Mouse (Mus musculus) heart, postnatal 10 days (tissue): Measurements from ENCODE around the gene Unk. TPM values are rescaled to one million over a fixed set of nuclear protein-coding genes. Genes with fewer than 3 reads are reported as not detected.
A peak's percentile ranks its signal among the peaks of the same experiment; 100 is the strongest.

Source experiments
- DNase-seq, 2 experiments: peaks; one replicate each; pipeline ENCODE4 v3.0.0; 2021
- intact Hi-C: fragments of 180-260 bp; cut with DNase I; formaldehyde crosslinking; loops from one replicate; pipeline ENCODE4 v1.15.1; 2025
- total RNA-seq, 2 experiments: library from RNA; stranded (reverse); gene quantifications; 2 replicates each; pipeline ENCODE4 v1.2.3; 2021

Unk gene
- total RNA-seq, 2 experiments from 2014 or later = 16.3 to 17.0 TPM

GRCm38 (mm10) chr11:116059691-116060025 is 29.5 kb downstream of the Unk start:
- intact Hi-C loops = no loop called here

DNA sequence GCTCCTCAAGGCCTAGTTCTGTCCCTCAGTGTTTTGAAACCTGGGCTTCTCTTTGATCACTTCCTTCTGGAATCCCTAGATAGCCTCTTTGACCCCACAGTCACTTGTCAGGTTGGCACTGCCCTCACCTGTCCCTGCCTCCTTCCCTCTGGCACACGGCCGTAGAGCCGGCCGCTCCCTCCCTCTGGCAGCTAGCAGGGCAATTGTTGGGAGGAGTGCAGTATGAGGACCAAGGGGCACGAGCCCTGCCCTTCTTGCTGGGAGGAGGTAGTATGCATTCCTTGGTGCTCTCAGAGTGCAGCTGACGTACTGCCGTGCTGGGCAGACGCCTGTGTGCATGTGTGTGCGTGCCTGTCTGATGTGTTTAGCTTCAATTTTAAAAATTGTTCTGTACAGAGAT is 30.5 kb downstream of the Unk start:
- no peak for DNase-seq
- intact Hi-C loops = no loop called here

More at GRCm38 (mm10) chr11:116059691-116060025, 29.5 kb downstream of the Unk start:
- DNase-seq = no peak

- intact Hi-C loops = no loop called here
- no peak for DNase-seq
These were observed 31.7 kb downstream of the Unk start for GRCm38 (mm10) chr11:116061641-116062415.

DNA sequence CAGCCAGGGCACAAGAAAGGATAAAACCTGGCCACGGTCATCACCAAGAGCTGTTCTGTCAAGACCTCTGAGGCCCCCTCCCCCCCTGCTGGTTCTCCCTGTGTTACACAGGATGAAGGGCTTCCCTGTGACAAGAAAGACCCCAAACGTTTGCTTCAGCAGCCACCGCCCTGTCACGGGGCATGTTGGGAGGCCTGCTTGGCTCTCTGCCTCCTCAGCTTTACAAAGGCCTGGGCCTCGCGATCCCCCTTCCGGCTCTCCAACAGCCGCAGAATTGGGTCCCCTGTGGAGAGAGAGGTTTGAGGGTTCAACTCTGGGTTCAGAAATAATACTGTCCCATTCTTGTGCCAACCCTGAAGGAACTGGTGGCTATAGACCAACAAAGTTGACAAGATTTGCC is 32.4 kb downstream of the Unk start:
- intact Hi-C loops = no loop called here

DNA sequence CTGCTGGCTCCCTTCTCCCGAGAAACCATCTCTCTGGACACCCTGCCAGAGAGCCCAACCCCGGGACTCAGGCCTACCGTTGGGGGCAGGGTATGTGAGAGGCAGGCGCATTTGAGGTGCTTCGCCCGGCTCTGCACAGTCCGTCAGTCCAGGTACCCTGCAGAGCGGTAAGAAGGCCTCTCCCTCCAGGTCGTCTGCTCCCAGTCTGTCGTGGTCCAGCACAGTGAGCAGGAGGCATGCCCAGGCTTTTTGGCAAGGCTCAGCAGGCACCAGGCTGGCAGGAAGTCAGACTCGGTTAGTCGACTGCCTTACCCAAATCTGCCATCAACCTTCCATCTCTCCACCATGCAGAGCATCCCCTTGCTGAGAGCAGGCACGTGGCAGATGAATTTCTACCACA is 33.4 kb downstream of the Unk start:
- intact Hi-C loops = no loop called here
- DNase-seq = peak in 1 of 2 experiments; percentile 38

More for the DNA sequence above, 32.4 kb downstream of the Unk start:
- DNase-seq = no peak

- no peak for DNase-seq
- intact Hi-C loops = no loop called here
These were observed 34.2 kb downstream of the Unk start for GRCm38 (mm10) chr11:116064187-116064867.

DNA sequence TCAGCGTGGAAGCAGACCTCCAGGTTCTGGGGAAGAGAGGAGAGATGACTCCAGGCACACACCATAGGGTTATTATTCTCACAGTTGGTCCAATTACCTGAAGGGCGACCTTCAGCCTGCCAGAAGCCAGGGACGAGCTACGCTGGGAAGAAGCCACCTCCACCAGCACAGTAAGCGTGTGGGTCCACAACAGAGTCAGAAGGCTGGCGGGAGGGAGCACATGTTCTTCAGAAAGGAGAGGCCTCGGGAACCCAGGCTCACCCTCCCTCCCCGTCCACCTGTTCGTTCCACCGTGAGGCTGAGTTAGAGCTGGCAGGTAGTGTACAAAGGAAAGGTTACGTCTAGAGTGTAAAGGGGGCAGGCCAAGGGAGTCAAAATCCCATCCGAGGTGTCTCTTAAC is 35.2 kb downstream of the Unk start:
- no peak for DNase-seq
- intact Hi-C loops = no loop called here

- no peak for DNase-seq
- intact Hi-C loops = no loop called here
These were observed 41.4 kb downstream of the Unk start for GRCm38 (mm10) chr11:116071510-116071909.

DNA sequence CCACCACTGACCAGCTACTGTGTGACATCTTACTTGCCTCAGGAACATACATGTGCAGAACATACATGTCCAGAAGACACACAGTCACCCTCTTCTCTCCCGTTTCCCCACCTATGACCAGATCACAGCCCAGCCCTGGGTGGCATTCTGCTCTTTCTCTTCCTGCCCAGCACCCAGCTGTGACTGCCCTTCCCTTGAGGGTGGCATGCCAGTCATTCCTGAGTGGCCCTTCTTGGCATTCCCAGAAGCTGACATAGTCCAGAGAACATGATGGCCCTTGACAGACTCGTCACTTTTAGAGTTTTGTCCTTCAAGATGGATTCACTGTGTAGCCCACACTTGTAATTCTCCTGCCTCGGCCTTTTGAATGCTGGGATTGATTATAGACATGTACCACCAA is 42.5 kb downstream of the Unk start:
- intact Hi-C loops = no loop called here
- no peak for DNase-seq

DNA sequence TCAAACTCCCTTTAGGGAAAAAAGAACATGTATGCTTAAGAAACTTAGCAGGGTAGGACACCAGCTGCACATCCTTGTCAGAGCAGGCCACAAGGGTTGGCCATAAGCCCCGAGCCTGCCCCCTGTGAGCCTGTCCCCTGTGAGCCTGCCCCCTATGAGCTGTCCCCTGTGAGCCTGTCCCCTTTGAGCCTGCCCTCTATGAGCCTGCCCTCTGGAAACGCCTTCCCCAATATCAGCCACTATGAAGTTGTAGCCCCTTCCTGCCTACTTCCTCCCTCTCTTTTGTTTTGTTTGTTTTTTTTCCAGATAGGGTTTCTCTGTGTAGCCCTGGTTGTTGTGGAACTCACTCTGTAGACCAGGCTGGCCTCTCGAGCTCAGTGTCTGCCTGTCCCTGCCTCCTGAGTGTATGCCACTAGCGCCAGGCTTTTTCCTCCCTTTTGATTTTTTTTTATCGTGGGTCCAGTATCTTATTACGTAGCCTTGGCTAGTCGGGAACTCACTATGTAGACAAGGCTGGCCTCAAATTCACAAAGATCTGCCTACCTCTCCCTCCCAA is 44.4 kb downstream of the Unk start:
- DNase-seq = no peak
- intact Hi-C loops = no loop called here

GRCm38 (mm10) chr11:116075539-116076265 is 45.6 kb downstream of the Unk start:
- DNase-seq = no peak
- intact Hi-C loops = no loop called here

- intact Hi-C loops = no loop called here
- no peak for DNase-seq
These were observed 46.1 kb downstream of the Unk start for GRCm38 (mm10) chr11:116076266-116076540.

GRCm38 (mm10) chr11:116076836-116077235 is 46.7 kb downstream of the Unk start:
- intact Hi-C loops = no loop called here
- DNase-seq = no peak

DNA sequence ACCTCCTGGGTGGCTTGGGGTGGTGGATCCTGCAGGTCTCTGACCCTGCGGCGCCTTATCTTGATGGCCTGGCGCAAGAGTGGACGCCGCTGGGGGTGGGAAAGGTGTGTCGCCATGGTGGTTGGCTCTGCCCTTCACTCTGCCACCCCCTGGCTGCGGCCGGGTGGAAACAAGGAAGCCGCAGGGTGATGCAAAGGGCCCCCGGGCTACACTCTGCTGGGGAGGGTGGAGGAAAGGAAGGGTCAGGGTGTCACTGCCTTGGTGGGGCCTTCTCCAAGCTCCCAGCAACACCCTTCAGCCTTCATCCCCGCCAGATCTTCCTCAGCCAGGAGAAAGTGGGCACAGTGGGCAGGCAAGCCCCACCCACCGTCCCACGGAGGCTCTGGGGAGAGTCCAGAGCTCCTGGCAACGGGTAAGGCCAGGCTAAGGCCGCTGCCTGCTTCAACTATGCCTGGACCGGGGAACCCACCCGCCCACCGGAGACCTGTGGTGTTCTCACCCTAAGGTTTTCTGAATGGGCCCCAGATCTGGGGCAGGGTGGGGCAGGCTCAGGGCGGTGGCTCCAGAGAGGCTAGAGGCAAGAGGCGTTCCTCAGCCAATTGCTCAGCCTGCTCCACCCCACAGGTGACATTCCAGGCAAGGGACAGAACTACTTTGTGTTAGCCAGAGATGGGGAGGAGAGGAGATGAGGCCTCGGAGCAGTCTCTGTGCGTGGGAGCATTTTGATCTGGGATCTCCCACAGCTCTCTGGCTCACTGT is 47.5 kb downstream of the Unk start, which contains the start of gene Unc13d:
Gene Unc13d, minus strand, starts transcription at position 516 of the 759 bp plus-strand sequence.
- DNase-seq = peak in 1 of 2 experiments; percentile 31
- intact Hi-C loops = no loop called here

DNA sequence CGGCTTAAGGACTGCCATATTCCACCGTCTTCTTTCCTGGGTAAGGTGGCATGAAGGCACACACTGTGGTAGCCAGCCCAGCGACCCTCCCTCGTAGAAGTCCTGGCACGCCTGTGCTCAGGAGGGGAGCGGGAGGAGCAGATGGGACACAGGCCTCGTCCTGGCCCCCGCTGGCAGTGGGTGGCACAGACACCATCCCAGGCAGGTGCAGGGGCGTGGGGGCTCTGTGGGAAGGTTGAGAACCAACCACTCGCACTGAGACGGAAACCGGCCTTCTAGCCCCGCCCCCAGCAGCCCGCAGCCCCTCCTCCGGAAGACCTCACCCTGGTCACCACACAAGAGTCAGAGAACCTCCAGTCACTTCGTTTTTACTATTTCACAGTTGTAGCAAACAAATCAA is 48.1 kb downstream of the Unk start:
- DNase-seq = peak; percentile 60 to 62

GRCm38 (mm10) chr11:116078676-116079320 is 48.7 kb downstream of the Unk start:
- intact Hi-C loops = no loop called here
- no peak for DNase-seq

More for the DNA sequence above, 48.1 kb downstream of the Unk start:
- intact Hi-C loops = no loop called here

DNA sequence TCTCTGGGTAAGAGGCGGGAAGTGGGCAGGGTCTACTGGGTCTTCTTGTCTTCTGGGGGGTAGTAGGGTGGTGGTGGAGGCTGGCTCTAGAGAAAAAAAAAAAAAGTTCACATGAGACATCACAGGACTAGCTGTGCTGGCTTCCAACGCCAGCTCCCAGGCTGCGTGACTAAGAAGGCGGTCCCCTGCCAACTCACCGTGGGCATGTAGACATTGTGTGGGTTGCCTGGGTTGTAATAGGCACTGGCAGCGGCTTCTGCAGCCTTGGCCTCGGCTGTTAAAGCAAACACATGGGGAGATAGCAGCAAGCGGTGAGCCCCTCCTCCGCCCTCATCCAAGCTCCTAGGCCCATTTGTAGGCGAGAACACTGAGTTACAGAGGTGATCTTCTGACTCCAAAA is 49.4 kb downstream of the Unk start:
- intact Hi-C loops = no loop called here
- no peak for DNase-seq

DNA sequence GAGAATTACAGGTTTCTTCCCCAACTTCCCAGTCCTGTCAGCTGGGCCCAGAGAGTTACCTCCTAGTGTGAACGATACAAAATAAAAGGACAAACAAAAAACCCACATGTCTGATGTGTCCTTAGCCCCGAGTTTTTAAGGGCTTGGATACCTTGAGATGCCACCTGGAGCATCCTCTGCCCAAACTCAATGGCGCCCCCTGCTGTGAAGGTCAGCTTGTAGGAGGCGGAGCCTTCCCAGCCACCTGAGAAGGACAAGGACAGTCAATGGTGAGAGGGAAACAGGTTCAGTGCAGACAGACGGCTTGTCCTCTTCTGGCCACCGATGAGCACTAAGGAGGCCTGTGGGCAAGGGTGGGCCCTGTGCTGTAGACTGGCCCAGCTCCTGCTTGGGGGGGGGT is 51.0 kb downstream of the Unk start:
- intact Hi-C loops = loop anchor here (5.0 kb wide), 1 partner anchor 139 kb away; no protein-coding TSS in a partner anchor
- DNase-seq = peak in 1 of 2 experiments; percentile 70

DNA sequence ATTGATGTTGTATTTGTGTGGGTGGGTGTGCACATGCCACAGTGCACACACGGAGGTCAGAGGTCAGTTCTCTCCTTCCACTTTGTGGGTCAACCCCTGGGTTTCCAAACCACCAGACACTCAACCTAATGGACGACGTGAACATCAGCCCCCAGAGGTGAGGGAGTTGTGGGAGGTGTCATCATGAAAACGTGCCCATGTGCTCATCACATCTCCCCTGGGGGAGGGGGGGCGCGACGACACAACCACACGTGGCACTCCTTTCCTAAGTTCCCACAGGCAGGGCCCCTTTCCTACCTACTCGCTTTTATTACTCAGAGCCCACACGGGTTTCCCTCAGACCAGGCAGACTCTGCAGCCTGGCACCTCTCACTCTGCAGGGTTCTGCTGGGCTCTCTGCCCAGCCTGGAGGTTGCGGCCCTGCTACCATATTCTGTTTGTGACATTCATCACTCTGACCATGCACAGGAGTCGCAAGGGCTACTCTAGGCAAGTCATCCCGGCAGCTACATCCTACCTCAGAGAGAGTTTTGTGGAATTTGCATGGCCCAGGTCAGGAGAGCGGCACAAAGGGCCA is 53.1 kb downstream of the Unk start:
- no peak for DNase-seq
- intact Hi-C loops = loop anchor here (5.0 kb wide), 1 partner anchor 141 kb away; no protein-coding TSS in a partner anchor

DNA sequence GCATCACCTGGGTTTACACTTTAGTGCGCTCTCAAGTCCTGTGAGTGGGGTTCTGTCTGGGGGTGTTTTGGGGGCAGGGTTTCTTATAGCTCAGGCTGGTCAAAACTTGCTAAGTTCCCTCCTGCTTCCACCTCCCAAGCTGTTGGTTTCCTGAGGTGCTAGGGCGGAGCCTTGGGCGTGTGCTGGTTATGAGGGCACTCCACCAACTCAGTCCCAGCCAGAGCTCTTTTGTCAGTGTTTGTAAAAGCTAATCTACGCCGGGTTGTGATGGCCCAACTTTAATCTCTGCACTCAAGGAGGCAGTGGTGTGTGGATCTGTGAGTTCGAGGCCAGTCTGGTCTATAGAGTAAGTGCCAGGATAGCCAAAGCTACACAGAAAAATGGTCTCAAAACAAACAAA is 54.0 kb downstream of the Unk start:
- no peak for DNase-seq

More for the DNA sequence above, 54.0 kb downstream of the Unk start:
- intact Hi-C loops = loop anchor here (2.0 to 5.0 kb wide), 2 partner anchors 53 to 142 kb away; partner anchors contain the start of gene Unk
